Mouse (Mus musculus) embryonic facial prominence, embryonic 15.5 days (tissue): ENCODE data around the gene Ppm1b. TPM values are rescaled to one million over a fixed set of nuclear protein-coding genes. Genes with fewer than 3 reads are reported as not detected.

Experiments
- ATAC-seq: fragments of 200-750 bp; cut with Nextera tagmentation; 2 replicates; pipeline ENCODE4 v1.8.0; 2017; ENCODE audit warnings: low read depth, moderate TSS enrichment; ENCODE audit not compliant: insufficient number of reproducible peaks, low FRiP score, low TSS enrichment
- H3K27ac ChIP-seq: fragments of 300-500 bp; sonication (generic); replicated peaks from 2 replicates; pipeline ENCODE4 v1.5.1; 2015; ENCODE audit warnings: mild to moderate bottlenecking, inconsistent platforms
- H3K27me3 ChIP-seq: fragments of 300-500 bp; sonication (generic); 2 replicates; pipeline ENCODE4 v1.6.1; 2015; ENCODE audit warnings: inconsistent platforms
- H3K36me3 ChIP-seq: fragments of 300-500 bp; sonication (generic); 2 replicates; pipeline ENCODE4 v1.6.1; 2015; ENCODE audit warnings: mild to moderate bottlenecking, inconsistent platforms
- H3K4me1 ChIP-seq: fragments of 300-500 bp; sonication (generic); 2 replicates; pipeline ENCODE4 v1.6.1; 2015; ENCODE audit warnings: inconsistent platforms
- H3K4me2 ChIP-seq: fragments of 300-500 bp; sonication (generic); replicated peaks from 2 replicates; pipeline ENCODE4 v1.6.1; 2015; ENCODE audit warnings: mild to moderate bottlenecking, inconsistent platforms
- H3K4me3 ChIP-seq: fragments of 300-500 bp; sonication (generic); replicated peaks from 2 replicates; pipeline ENCODE4 v1.5.1; 2015; ENCODE audit warnings: mild to moderate bottlenecking, inconsistent platforms
- H3K9ac ChIP-seq: fragments of 300-500 bp; sonication (generic); 2 replicates; pipeline ENCODE4 v1.6.1; 2015; ENCODE audit warnings: inconsistent platforms
- H3K9me3 ChIP-seq: fragments of 300-500 bp; sonication (generic); replicated peaks from 2 replicates; pipeline ENCODE4 v1.6.1; 2016; ENCODE audit warnings: inconsistent platforms
- WGBS: fragments of 180-500 bp; shearing (Covaris S2); methylation state at CpG from one replicate; pipeline ENCODE4 v1.1.7; 2015; 5-methylcytosine and 5-hydroxymethylcytosine counted together
- polyA plus RNA-seq: library from polyadenylated mRNA; unstranded; fragments of >200 nt; fragmentation: Nextera tagmentation; extraction: Ambion mirVana; gene quantifications from 2 replicates; pipeline ENCODE4 v1.2.1, GENCODE M21; 2015

The Ppm1b gene
- polyA plus RNA-seq, 1 experiment from 2014 or later: 72.0 TPM

DNA sequence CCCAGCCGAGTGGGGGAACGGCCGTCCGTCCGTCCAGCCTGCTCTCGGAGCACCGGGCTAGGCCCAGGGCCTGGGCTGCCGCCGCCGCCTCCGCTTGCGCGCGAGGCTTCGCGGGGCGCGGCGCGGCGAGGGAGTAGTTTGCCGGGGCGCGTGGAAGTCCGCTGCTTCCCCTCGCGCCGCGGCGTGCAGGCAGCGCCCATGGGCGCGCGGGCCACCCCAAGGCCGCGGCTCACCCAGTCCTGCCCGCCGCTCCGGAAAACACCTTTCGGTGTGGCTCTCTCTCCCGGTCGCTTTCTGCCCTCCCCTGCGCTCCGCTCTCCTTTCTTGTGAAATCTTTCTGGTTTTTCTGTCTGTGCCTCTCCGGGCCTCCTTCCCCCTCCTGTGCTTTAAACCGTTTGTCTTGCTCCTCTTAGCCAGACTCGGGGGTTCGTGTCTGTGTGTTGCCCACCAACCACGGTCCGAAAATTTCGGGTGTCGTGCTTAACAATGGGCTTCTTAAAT, 1.9 kb downstream of the Ppm1b start:
- ATAC-seq: no peak
- no peaks in the 10 kb centered on the region for H3K27me3 ChIP-seq
- H3K9ac ChIP-seq: peak overlapping the region; percentile 89
- H3K36me3 ChIP-seq: no peaks in the 10 kb centered on the region
- H3K27ac ChIP-seq: peak overlapping the region; percentile 94
- H3K4me2 ChIP-seq: peak overlapping the region; percentile 53
- H3K4me3 ChIP-seq: peak overlapping the region; percentile 91
- H3K9me3 ChIP-seq: no peaks in the 10 kb centered on the region
- under 1% methylated on average over 52 of the region's 52 CpGs for WGBS
- peaks cover 21% of the 10 kb centered on the region for H3K4me1 ChIP-seq

DNA sequence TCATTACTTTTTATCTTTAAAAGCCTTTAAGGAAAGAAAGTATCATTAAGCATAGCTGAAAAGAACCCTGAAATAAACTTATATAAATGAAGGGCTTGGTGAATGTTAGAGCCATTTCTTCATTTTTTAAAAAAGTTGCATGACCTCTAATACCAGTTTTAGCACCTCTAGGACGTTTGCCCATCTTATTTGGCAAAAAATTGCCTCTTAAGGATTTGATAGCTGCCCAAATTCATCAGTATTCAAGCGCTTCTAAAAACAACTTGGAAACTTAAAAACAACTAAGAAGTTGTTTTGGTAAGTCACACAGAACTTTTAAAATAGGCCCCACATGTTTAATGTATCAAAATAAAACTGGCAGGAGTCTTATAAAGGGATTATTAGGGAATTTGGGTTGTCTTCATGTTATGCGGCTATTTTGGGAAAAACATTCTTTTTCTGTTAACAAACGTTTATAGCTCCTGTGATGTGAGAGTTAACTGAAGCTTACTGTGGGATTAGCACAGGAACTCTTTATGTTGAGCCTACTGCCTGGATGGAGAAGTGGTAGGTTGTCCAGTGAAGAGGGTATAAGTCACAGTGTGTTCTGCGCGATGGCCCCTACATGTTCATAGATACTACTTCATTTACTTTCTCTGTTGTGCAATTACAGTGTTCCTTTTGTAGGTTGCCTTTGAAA, 2.6 kb downstream of the Ppm1b start:
- Histone ChIP-seq H3K27ac (no peak overlapping the region), H3K4me1 (peaks cover 21% of the 10 kb centered on the region), H3K9ac (peak overlapping the region; percentile 89; the same call in 1 of the 2 replicates), H3K4me3 (peak overlapping the region; percentile 91), H3K36me3 (no peaks in the 10 kb centered on the region), H3K9me3 (no peaks in the 10 kb centered on the region), H3K27me3 (no peaks in the 10 kb centered on the region), H3K4me2 (peak overlapping the region; percentile 53)
- 30% methylated on average over 6 of the region's 6 CpGs for WGBS
- no peak for ATAC-seq

DNA sequence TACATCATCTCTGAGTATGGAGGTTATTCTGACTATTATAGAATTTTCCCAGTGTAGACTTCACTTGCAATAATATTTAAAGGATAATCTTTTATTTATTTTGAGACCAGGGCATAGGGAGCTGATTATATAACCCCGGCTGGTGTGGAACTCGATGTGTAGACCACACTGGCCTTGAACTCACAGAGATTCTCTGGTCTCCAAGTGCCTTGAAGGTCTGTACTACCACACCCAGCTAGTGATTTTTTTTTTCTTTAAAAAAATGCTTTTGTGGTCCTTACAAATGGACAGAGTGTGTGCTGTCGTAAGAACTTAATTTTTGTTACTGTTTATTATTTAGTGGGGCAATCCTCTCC, 3.1 kb downstream of the Ppm1b start:
- Histone ChIP-seq H3K36me3 (no peaks in the 10 kb centered on the region), H3K9ac (no peak overlapping the region), H3K4me3 (peak overlapping the region; percentile 91), H3K4me2 (peak overlapping the region; percentile 53), H3K27me3 (no peaks in the 10 kb centered on the region), H3K4me1 (peaks cover 21% of the 10 kb centered on the region), H3K9me3 (no peaks in the 10 kb centered on the region), H3K27ac (no peak overlapping the region)
- 51% methylated on average over 3 of the region's 3 CpGs for whole genome bisulfite sequencing
- ATAC-seq: no peak

DNA sequence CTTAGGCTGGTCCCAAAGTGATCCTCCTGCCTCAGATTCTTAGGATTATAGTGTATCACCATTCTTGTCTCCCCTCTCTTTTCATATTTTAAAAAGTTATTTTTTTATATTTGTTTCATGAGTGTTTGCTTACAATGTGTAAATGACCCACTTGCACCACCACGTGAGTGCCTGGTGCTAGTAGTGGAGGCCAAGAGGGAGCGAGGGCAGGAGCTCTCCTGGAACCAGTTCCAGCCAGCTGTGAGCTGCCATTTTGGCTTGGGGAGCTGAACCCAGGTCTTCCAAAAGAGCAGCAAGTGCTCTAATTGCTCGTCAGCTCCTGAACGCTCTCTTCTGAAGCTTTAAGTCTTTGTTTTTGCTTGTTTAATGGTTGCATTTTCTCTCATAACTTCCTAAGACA, 3.6 kb downstream of the Ppm1b start:
- Histone ChIP-seq H3K36me3 (peaks cover 3% of the 10 kb centered on the region; the same call in 1 of the 2 replicates), H3K4me2 (peak overlapping the region; percentile 53), H3K9me3 (no peaks in the 10 kb centered on the region), H3K27ac (no peak overlapping the region), H3K4me1 (peaks cover 21% of the 10 kb centered on the region), H3K4me3 (no peak overlapping the region; the same call in 1 of the 2 replicates), H3K9ac (no peak overlapping the region), H3K27me3 (no peaks in the 10 kb centered on the region)
- ATAC-seq: no peak
- WGBS: 63% methylated on average over 4 of the region's 4 CpGs

DNA sequence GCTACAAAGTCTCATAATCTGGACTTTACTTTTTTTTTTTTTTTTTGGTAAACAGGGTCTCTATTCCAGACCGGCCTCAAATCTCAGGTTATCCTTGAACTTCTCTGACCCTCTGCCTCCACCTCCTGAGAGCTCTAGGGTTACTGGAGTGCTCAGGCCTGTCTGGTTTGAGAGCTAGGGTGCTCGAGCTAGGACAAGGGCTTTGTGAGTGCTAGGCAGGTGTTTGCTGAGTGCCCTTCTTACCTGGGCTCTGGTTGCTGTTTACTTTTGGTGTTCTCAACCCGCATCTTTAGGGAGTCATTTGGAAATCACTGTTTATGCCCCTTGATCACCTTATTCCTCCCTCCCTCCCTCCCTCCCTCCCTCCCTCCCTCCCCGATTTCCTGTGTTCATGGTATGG, 5.5 kb downstream of the Ppm1b start:
- H3K36me3 ChIP-seq: peaks cover 15% of the 10 kb centered on the region; the same call in 1 of the 2 replicates
- no peaks in the 10 kb centered on the region for H3K27me3 ChIP-seq
- WGBS: 77% methylated on average over 4 of the region's 4 CpGs
- H3K4me2 ChIP-seq: no peak overlapping the region
- H3K4me3 ChIP-seq: no peak overlapping the region
- H3K27ac ChIP-seq: no peak overlapping the region
- no peak overlapping the region for H3K9ac ChIP-seq
- H3K9me3 ChIP-seq: no peaks in the 10 kb centered on the region
- peaks cover 16% of the 10 kb centered on the region for H3K4me1 ChIP-seq
- no peak for ATAC-seq

DNA sequence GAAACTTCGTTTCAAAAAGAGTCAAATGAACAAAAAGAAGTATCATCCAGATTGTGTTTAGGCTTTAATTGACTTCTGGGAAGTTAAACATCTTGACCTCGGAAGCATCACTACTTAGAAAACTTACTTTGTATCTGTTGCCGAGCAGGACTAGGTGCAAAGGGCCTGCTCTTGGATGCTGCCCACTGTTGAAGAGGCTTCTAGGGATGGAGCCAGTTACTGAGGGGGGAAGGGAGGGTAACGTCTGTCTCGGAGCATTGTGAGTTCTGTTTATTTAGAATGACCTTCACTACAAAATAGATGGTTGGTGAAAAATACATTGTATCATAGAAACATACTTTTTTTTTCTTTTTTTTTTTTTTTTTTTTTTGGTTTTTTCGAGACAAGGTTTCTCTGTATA, 7.1 kb downstream of the Ppm1b start:
- Histone ChIP-seq H3K27ac (no peak overlapping the region), H3K36me3 (peaks cover 15% of the 10 kb centered on the region; the same call in 1 of the 2 replicates), H3K9me3 (no peaks in the 10 kb centered on the region), H3K4me2 (no peak overlapping the region), H3K27me3 (no peaks in the 10 kb centered on the region), H3K9ac (no peak overlapping the region), H3K4me3 (no peak overlapping the region), H3K4me1 (peaks cover 16% of the 10 kb centered on the region)
- no peak for ATAC-seq
- WGBS: 77% methylated on average over 6 of the region's 6 CpGs

DNA sequence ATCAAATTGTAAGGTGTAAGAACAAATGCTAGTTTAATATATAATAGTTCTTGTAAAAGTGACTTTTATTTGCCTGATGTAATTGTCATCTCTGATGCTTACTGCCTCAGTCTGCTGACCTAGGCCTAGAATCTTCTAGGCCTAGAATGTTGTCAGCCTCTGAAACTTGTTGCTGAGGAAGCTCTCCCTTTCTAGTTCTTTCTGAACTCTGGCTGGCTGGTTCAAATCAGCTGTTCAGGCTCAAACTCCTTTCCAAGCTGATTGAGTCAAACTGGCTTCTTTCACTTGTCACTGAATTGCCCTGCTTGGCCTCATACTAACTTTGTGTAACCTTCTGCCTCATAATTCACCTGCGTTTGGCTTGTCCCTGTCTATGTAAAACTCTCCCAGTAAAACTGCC, 9.7 kb downstream of the Ppm1b start:
- Histone ChIP-seq H3K4me3 (no peak overlapping the region), H3K27me3 (no peaks in the 10 kb centered on the region), H3K36me3 (peaks cover 15% of the 10 kb centered on the region; the same call in 1 of the 2 replicates), H3K9ac (no peak overlapping the region), H3K9me3 (no peaks in the 10 kb centered on the region), H3K27ac (no peak overlapping the region), H3K4me1 (no peaks in the 10 kb centered on the region), H3K4me2 (no peak overlapping the region)
- WGBS: 98% methylated on average over 1 of the region's 1 CpGs
- ATAC-seq: no peak

DNA sequence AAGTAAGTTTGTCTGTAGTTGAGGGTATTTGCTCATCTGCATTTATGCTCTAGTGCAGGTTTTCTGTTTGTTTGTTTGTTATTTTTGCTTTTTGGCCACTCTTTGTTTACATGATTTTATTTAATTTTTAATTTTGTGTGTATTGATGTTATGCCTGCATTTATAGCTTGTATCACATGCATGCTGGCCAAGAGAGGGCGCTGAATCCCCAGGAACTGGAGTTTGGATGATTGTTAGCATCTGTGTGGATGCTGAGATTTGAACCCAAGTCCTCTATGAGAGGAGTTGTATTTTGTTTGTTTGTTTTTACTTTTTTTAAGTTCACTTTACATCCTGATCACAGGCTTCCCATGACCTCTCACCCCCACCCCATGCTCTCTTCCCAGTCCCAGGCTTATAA, 10.5 kb downstream of the Ppm1b start:
- H3K9me3 ChIP-seq: no peaks in the 10 kb centered on the region

DNA sequence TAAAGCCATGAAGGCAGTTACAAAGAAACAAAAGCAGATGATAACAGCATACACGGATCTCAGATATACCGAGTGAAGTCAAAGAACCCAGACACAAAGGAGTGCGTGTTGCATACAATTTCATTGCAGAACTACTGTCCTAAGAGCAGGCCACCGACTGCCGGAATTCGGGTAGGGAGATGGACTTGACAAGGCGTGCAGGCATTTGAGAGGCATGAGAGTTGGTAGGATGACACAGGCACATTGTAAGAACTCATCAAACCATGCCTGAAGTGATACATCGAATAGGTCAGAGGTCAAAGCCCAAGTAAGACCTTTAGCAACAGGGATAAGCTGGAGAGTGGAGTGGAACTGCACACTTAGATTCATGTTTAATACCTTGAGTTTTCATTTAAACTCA, 13.4 kb downstream of the Ppm1b start:
- H3K4me1 ChIP-seq: no peaks in the 10 kb centered on the region

More for the DNA sequence above, 10.5 kb downstream of the Ppm1b start:
- no peaks in the 10 kb centered on the region for H3K4me1 ChIP-seq
- peaks cover 15% of the 10 kb centered on the region; the same call in 1 of the 2 replicates for H3K36me3 ChIP-seq
- H3K4me2 ChIP-seq: no peak overlapping the region
- no peak overlapping the region for H3K27ac ChIP-seq
- no peak overlapping the region for H3K9ac ChIP-seq
- H3K27me3 ChIP-seq: no peaks in the 10 kb centered on the region
- H3K4me3 ChIP-seq: no peak overlapping the region
- 75% methylated on average over 1 of the region's 1 CpGs for WGBS
- no peak for ATAC-seq

DNA sequence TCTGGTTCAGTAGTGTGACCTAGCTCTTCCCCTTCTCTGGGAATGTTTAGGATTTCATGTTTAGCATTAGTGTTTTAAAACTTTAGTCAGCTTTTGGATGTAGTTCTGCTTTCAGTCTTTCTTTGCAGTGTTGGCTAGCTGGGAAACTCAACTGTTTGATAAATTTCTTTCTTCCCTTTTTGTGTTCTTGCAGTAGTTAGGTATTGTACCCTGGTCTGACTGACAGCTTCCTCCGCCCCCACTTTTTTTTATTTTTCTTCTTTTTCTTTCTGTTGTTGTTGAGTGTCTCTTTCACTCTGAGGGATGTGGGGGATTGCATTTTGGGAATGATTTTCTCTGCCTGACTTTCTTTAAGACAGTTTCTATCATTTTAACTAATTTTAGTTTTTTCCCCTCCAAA, 25.2 kb downstream of the Ppm1b start:
- Histone ChIP-seq H3K27ac (no peak overlapping the region), H3K9me3 (no peaks in the 10 kb centered on the region), H3K4me1 (peaks cover 10% of the 10 kb centered on the region), H3K36me3 (no peaks in the 10 kb centered on the region), H3K4me2 (no peak overlapping the region), H3K9ac (no peak overlapping the region), H3K4me3 (no peak overlapping the region), H3K27me3 (no peaks in the 10 kb centered on the region)
- WGBS: 96% methylated on average over 1 of the region's 1 CpGs
- no peak for ATAC-seq

More for the DNA sequence above, 13.4 kb downstream of the Ppm1b start:
- Histone ChIP-seq H3K36me3 (peaks cover 13% of the 10 kb centered on the region; the same call in 1 of the 2 replicates), H3K27ac (no peak overlapping the region), H3K4me2 (no peak overlapping the region), H3K27me3 (no peaks in the 10 kb centered on the region), H3K9ac (no peak overlapping the region), H3K4me3 (no peak overlapping the region), H3K9me3 (no peaks in the 10 kb centered on the region)
- no peak for ATAC-seq
- 75% methylated on average over 8 of the region's 8 CpGs for WGBS

DNA sequence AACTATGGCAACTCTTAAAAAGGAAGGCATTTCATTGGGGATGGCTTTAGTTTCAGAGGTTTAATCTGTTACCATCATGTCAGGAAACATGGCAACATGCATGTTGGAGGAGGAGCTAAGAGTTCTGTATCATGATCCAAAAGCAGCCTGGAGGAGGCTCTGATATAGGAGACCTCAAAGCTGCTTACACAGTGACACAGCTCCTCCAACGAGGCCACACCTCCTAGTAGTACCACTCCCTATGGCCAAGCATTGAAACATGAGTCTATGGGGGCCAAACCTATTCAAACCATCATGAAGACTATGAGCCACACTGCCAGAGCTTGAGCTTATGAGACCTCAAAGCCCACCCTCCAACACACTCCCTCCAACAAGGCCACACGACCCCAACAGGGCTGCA, 26.2 kb downstream of the Ppm1b start:
- no peaks in the 10 kb centered on the region for H3K27me3 ChIP-seq
- H3K4me2 ChIP-seq: no peak overlapping the region
- H3K9ac ChIP-seq: no peak overlapping the region
- H3K36me3 ChIP-seq: no peaks in the 10 kb centered on the region
- no peak overlapping the region for H3K4me3 ChIP-seq
- no peak for ATAC-seq
- no peaks in the 10 kb centered on the region for H3K9me3 ChIP-seq
- H3K27ac ChIP-seq: no peak overlapping the region
- 84% methylated on average over 2 of the region's 2 CpGs for WGBS
- peaks cover 10% of the 10 kb centered on the region for H3K4me1 ChIP-seq

DNA sequence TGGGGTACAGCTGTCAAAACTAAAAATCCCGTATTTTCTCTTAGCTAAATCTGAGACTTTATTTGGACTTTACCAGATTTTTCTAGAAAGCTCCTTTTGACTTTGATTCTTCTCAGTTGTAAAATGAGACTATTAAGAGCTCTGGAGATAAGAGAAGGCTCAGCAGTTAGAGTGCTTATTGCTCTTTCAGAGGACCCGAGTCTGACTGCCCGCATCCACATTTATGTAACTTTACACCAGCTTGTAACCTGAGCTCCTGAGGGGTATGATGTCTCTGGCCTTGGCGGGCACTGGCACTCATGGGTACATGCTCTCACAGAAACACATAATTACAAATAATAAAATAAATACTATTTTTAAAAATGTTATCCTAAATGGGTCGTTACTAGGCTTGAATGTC, 29.8 kb downstream of the Ppm1b start:
- Histone ChIP-seq H3K9ac (no peak overlapping the region), H3K4me2 (no peak overlapping the region), H3K4me3 (no peak overlapping the region), H3K4me1 (peaks cover 10% of the 10 kb centered on the region), H3K9me3 (no peaks in the 10 kb centered on the region), H3K27ac (no peak overlapping the region), H3K36me3 (no peaks in the 10 kb centered on the region), H3K27me3 (no peaks in the 10 kb centered on the region)
- 34% methylated on average over 5 of the region's 5 CpGs for WGBS
- ATAC-seq: no peak
